ENCODE assay signal across 13 mouse cellular contexts in the genomic region with DNA sequence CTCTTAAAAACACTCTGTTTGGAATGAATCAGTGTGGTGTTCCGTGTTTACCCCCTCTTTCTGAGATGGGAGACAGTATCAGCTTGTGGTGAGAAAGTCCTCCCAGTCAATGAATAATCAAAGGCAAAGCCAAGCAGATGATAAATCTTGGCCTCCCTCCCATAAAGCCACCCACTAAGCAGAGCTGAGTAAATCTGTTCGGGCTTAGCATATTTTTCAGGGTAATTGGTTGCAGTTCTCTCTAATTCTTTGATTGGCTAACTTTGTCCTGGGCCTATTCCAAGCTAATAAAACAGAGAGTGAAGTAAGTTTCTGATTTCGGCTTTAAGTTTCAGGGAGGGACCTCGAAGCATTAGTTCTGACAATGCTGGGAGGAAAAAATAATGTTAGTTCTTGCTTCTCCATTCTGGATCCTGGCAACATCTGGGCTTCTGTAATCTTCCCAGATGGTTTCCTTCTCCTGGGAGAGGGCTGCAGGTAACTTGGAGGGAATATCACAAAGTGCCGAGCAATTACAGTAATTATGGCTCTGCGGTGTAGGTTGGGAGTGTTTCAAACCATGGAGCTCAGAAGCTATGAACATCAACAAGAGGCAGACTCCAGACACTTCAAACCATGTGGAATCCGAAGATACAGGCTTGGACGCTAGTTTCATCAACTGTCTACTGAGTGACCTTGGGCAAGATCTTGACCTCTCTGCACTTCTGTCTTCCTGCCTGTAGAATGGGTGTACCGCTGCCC. TPM values are rescaled to one million over a fixed set of nuclear protein-coding genes. Genes with fewer than 3 reads are reported as not detected.
DNase-seq lines count a peak whose midpoint lies in the region; ATAC-seq and TF ChIP-seq lines count a peak whose summit lies in the region.
"Had no signal": no experiment of that assay in that cellular context is flagged by ENCODE, and none has a peak within 500 bp of the region (broad histone marks: within the 10 kb centered on the region; RNA-seq: fewer than 3 reads in every experiment).

No protein-coding gene starts in this region.

- no peak overlapping the region for H3K4me2 ChIP-seq in midbrain, embryonic 15.5 days
- H3K4me2 ChIP-seq: neural tube, embryonic 13.5 days had no signal

- no peak for ATAC-seq in midbrain, embryonic 15.5 days (replicated peaks)
- ATAC-seq: lung, postnatal 0 days had no signal

- WGBS in midbrain, embryonic 15.5 days: 71% methylated on average over 9 of the region's 9 CpGs

- no peaks in the 10 kb centered on the region; a peak in 1 of 4 replicates for H3K27me3 ChIP-seq in MEL (ENCODE audit: control insufficient read depth in 1 of 2, insufficient read depth in 2 of 2, low read length in 2 of 2)
- no peaks in the 10 kb centered on the region for H3K27me3 ChIP-seq in midbrain, embryonic 15.5 days (replicated peaks)
- H3K27me3 ChIP-seq: neural tube, embryonic 13.5 days had no signal

- no peak for TF ChIP-seq CTCF in MEL (IDR thresholded peaks at IDR 0.05 in 2 of 3, conservative IDR thresholded peaks at IDR 0.05 in 1 of 3; ENCODE audit: control insufficient read depth in 1 of 3, insufficient read depth in 1 of 3, low read depth in 2 of 3, low read length in 3 of 3, poor library complexity in 1 of 3, severe bottlenecking in 1 of 3)
- TF ChIP-seq CTCF in left cerebral cortex, adult 2 months (IDR thresholded peaks at IDR 0.05): no peak

- no peaks in the 10 kb centered on the region for H3K9me3 ChIP-seq in MEL (replicated peaks; ENCODE audit: insufficient read depth, low read length)
- no peaks in the 10 kb centered on the region for H3K9me3 ChIP-seq in midbrain, embryonic 15.5 days
- H3K9me3 ChIP-seq: neural tube, embryonic 13.5 days had no signal

- H3K36me3 ChIP-seq in MEL (ENCODE audit: control insufficient read depth in 1 of 2, insufficient read depth in 2 of 2, low read length in 2 of 2): no peaks in the 10 kb centered on the region
- no peaks in the 10 kb centered on the region for H3K36me3 ChIP-seq in midbrain, embryonic 15.5 days (replicated peaks)
- H3K36me3 ChIP-seq: neural tube, embryonic 13.5 days had no signal

- no peaks in the 10 kb centered on the region for H3K79me2 ChIP-seq in MEL (ENCODE audit: control insufficient read depth, insufficient read depth, low read length, poor library complexity)

- peak; percentile 8 for DNase-seq in gastrocnemius, postnatal 14 days
- no peak for DNase-seq in gastrocnemius, adult 18-20 months (ENCODE audit: low spot score)
- DNase-seq in MEL (ENCODE audit: low read depth, low spot score): no peak
- DNase-seq in fat pad, adult 2 months (ENCODE audit: extremely low read depth, low read depth, low spot score): peak; percentile 46
- peak; percentile 28 to 31 for DNase-seq in left cerebral cortex, adult 2 months (ENCODE audit: extremely low spot score in 1 of 2, low spot score in 2 of 2)
- DNase-seq in gastrocnemius, adult 8-10 months (ENCODE audit: low spot score in 2 of 2): no peak
- no peak for DNase-seq in urinary bladder, postnatal 25 days (ENCODE audit: low spot score)
- DNase-seq: adrenal gland, postnatal 14 days; embryo, embryonic 11 days; kidney, postnatal 14 days had no signal

- intact Hi-C loops in gastrocnemius, postnatal 14 days (cut with DNase I; ENCODE audit: low total_unique reads): no loop called here
- intact Hi-C loops in left cerebral cortex, adult 2 months (cut with DNase I): loop anchor here (5.0 kb wide), 2 partner anchors 76 to 641 kb away; partner anchors contain the start of gene Bhlhe40

- TF ChIP-seq EP300 in MEL (IDR thresholded peaks at IDR 0.05; ENCODE audit: low read depth in 1 of 2, low read length in 2 of 2): no peak

- H3K27ac ChIP-seq in MEL (ENCODE audit: control insufficient read depth, low read depth, low read length): no peak overlapping the region
- no peak overlapping the region for H3K27ac ChIP-seq in left cerebral cortex, adult 2 months
- H3K27ac ChIP-seq in midbrain, embryonic 15.5 days: no peak overlapping the region
- H3K27ac ChIP-seq: neural tube, embryonic 13.5 days had no signal

- H3K4me3 ChIP-seq in MEL (ENCODE audit: control insufficient read depth in 1 of 2, insufficient read depth in 1 of 2, low read depth in 2 of 2, low read length in 2 of 2): no peak overlapping the region
- H3K4me3 ChIP-seq in left cerebral cortex, adult 2 months: no peak overlapping the region
- H3K4me3 ChIP-seq in midbrain, embryonic 15.5 days: no peak overlapping the region
- H3K4me3 ChIP-seq: neural tube, embryonic 13.5 days had no signal

- no peak for TF ChIP-seq RAD21 in MEL (IDR thresholded peaks at IDR 0.05; ENCODE audit: low read depth, low read length)

- TF ChIP-seq POLR2A in MEL (IDR thresholded peaks at IDR 0.05; ENCODE audit: control insufficient read depth in 1 of 2, insufficient read depth in 1 of 2, low read depth in 1 of 2, low read length in 2 of 2, poor library complexity in 1 of 2): no peak

- no peak overlapping the region for H3K9ac ChIP-seq in MEL (ENCODE audit: control insufficient read depth, low read depth, low read length, poor library complexity, severe bottlenecking)
- no peak overlapping the region for H3K9ac ChIP-seq in midbrain, embryonic 15.5 days
- H3K9ac ChIP-seq: neural tube, embryonic 13.5 days had no signal

- no peaks in the 10 kb centered on the region for H3K4me1 ChIP-seq in MEL (ENCODE audit: control insufficient read depth in 1 of 2, insufficient read depth in 2 of 2, low read length in 2 of 2)
- no peaks in the 10 kb centered on the region for H3K4me1 ChIP-seq in midbrain, embryonic 15.5 days
- H3K4me1 ChIP-seq: neural tube, embryonic 13.5 days had no signal

TF ChIP-seq in MEL, 35 proteins besides CTCF, POLR2A, EP300 and RAD21:
- no peak for TF ChIP-seq POLR2AphosphoS5 (IDR thresholded peaks at IDR 0.05; ENCODE audit: borderline replicate concordance, low read depth, low read length)
- peak; percentile 23; the same call in 1 of the 2 replicates for TF ChIP-seq RCOR1 (IDR thresholded peaks at IDR 0.05; ENCODE audit: low read depth, low read length)

RNA-seq across cellular contexts. Expression of gene Arl8b, which starts 44.3 kb away (rescaled TPM):
- total RNA-seq in gastrocnemius, postnatal 14 days (2021): 10 to 100 TPM; 69.5 to 72.6 TPM
- 100 to 1,000 TPM; 114 to 126 TPM for total RNA-seq in gastrocnemius, adult 18-20 months (2021)
- total RNA-seq in MEL (2012; rRNA removed): 37.7 and 45.2 TPM in 2 replicates
- polyA plus RNA-seq in MEL (2012; ENCODE audit: insufficient read depth in 1 of 2, insufficient read length in 2 of 2, low read depth in 1 of 2, low replicate concordance in 2 of 2, missing spikeins in 1 of 2): 100 to 1,000 TPM in 1 of 2 experiments, 10 to 100 TPM in 1; 75.2 to 120 TPM
- total RNA-seq in left cerebral cortex, adult 2 months (2021): 100 to 1,000 TPM; 200 to 203 TPM
- 100 to 1,000 TPM; 116 to 134 (median 123) TPM for total RNA-seq in gastrocnemius, adult 8-10 months (2022)
- 90.5 and 91.0 TPM in 2 replicates for polyA plus RNA-seq in midbrain, embryonic 15.5 days (2015; fragmentation: Nextera tagmentation; extraction: Ambion mirVana)

Comparison
In these comparisons a context has a peak if more than half of its experiments do, and no peak if none do; other contexts are left out.
1. DNase-seq: peak in gastrocnemius, postnatal 14 days (single experiment), fat pad, adult 2 months (single experiment) and left cerebral cortex, adult 2 months (2 of 2); none in gastrocnemius, adult 18-20 months (single experiment), MEL (single experiment), gastrocnemius, adult 8-10 months (0 of 2) and urinary bladder, postnatal 25 days (single experiment).